Mouse (Mus musculus) layer of hippocampus, adult 18-20 months (tissue): Measurements from ENCODE around the gene Vamp2. TPM values are rescaled to one million over a fixed set of nuclear protein-coding genes. Genes with fewer than 3 reads are reported as not detected.

Experiments
- DNase-seq, 2 experiments: peaks; one replicate each; pipeline ENCODE4 v3.0.0; 2022; ENCODE audit warnings: low spot score in 2 of 2
- total RNA-seq, 2 experiments: library from RNA; stranded (reverse); gene quantifications; 2 replicates each; pipeline ENCODE4 v1.2.3; 2021

Gene Vamp2
- total RNA-seq, 2 experiments from 2014 or later: 995 to 1,010 TPM

GRCm38 (mm10) chr11:69096987-69097900 is 9.0 kb downstream of the Vamp2 start:
- DNase-seq: peak; percentile 93 to 96

GRCm38 (mm10) chr11:69098039-69098761 is 9.9 kb downstream of the Vamp2 start:
- peak in 1 of 2 experiments; percentile 34 for DNase-seq

GRCm38 (mm10) chr11:69098762-69099091 is 10.4 kb downstream of the Vamp2 start:
- peak; percentile 92 to 98 for DNase-seq

GRCm38 (mm10) chr11:69099177-69099914 is 11.1 kb downstream of the Vamp2 start:
- DNase-seq: peak in 1 of 2 experiments; percentile 72

GRCm38 (mm10) chr11:69099915-69100345 is 11.6 kb downstream of the Vamp2 start:
- DNase-seq: peak; percentile 94 to 95

- no peak for DNase-seq
Measured at GRCm38 (mm10) chr11:69100639-69101360, 12.5 kb downstream of the Vamp2 start.

GRCm38 (mm10) chr11:69101604-69102402 is 13.5 kb downstream of the Vamp2 start:
- DNase-seq: no peak

GRCm38 (mm10) chr11:69102403-69102725 is 14.1 kb downstream of the Vamp2 start:
- peak in 1 of 2 experiments; percentile 21 for DNase-seq

- no peak for DNase-seq
Measured at GRCm38 (mm10) chr11:69103121-69103520, 14.8 kb downstream of the Vamp2 start.

GRCm38 (mm10) chr11:69103531-69104435 is 15.5 kb downstream of the Vamp2 start:
- no peak for DNase-seq

- no peak for DNase-seq
Measured at GRCm38 (mm10) chr11:69104487-69104886, 16.2 kb downstream of the Vamp2 start.

- DNase-seq: no peak
Measured at GRCm38 (mm10) chr11:69105227-69105626, 16.9 kb downstream of the Vamp2 start.

- DNase-seq: no peak
Measured at GRCm38 (mm10) chr11:69105796-69106195, 17.5 kb downstream of the Vamp2 start.

- no peak for DNase-seq
Measured at GRCm38 (mm10) chr11:69106299-69106698, 18.0 kb downstream of the Vamp2 start.

GRCm38 (mm10) chr11:69106842-69107241 is 18.6 kb downstream of the Vamp2 start:
- no peak for DNase-seq

GRCm38 (mm10) chr11:69107676-69108075 is 19.4 kb downstream of the Vamp2 start:
- DNase-seq: no peak

- DNase-seq: no peak
Measured at GRCm38 (mm10) chr11:69108223-69108622, 19.9 kb downstream of the Vamp2 start.

GRCm38 (mm10) chr11:69109032-69109900 is 21.0 kb downstream of the Vamp2 start:
- no peak for DNase-seq
